Mouse (Mus musculus) ovary, adult 18-20 months (tissue): Measurements from ENCODE around the gene Tmem263.
A peak's percentile ranks its signal among the peaks of the same experiment; 100 is the strongest.

ENCODE experiments used
- DNase-seq: peaks from one replicate; pipeline ENCODE4 v3.0.0; 2022; ENCODE audit warnings: low spot score, mixed read lengths

Gene Tmem263

DNA sequence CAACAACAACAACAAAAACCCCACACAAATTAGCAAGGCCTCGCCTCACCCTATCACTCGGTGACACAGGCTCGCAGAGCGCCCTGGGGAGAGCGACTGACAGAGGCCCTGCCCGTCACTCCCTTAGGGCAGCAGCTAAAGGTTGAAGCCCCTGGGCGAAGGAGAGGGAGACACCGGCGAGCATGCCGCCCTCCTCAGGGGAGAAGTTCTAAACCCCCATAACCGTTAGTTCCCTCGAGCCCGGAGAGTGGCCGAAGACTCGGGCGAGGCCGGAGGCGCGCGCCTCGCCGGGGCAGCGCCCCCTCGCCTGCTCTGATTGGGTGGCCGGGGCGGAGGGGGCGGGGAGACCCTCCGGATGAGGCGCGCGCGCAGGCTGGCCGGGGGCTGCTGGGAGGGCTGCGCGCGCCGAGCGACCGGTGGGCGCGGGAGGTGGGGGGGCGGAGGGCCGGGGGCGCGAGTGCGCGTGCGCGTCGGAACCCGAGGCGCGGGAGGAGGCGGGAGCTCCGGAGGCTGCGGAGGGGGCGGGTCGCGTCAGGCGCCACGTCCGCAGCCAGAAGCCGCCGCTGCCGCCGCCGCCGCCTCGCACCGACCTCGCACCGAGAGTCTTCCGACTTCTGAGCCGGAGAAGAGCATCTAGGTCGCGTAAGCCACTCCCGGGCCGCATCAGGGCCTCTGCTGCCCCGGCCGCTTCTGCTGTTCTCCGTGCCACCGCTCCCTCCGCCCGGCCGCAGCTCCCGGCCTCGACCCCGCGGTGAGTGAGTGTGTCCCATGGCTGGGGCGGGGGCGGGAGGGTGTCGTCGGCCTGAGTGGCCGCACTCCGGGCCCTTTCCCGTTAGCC, at the start of gene Tmem263, which contains the start of gene Fhl4:
Gene Tmem263 (plus strand): TSS at position 381 of the 838 bp plus-strand sequence.
Gene Fhl4 (minus strand): TSS at position 249 of the 838 bp plus-strand sequence.
- peak; percentile 77 for DNase-seq

DNA sequence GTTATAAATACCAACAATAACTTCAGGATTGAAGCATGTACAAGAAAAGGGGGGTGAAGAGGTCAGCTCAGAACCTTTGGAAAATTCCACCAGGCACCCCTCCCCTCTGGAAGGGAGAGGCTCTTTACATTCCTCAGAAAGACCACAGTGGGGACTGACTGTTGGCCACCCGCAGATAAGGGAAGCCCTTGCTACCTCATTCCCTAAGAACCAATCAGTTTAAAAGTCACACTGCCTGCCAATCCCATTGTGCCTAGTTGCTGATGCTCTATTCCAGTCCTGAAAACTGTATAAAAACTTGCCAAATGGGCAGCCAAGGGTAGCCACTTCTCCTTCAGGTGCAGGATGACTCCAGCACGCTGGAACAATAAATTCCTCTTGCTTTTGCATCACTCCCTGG, 47.6 kb upstream of the Tmem263 start:
- no peak for DNase-seq

DNA sequence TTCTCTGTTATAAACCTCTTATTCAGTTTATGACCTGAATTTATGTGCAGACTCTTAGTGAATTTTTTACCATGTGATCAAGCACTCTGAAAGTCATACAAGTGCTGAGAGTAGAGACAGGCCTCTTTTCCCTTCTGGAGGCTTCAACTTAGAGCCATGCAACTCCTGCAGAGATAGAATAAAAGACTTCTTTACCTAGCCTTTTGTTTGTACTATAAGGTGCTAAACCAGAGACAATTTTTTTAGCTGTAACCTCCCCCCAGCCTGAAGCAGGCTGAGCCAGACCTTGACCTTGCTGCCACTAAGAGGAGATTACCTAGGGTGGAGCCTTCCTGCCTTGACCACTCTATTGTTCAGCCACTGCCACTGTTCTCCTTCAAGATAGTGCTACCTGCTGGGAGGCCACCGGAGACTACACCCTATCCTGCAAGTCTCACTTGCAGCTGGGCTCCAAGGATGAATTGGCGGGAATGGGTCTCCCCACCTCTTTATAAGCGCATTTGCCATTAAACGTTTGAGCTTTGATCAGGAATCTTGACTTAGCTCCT, 30.7 kb upstream of the Tmem263 start:
- DNase-seq, result no peak

DNA sequence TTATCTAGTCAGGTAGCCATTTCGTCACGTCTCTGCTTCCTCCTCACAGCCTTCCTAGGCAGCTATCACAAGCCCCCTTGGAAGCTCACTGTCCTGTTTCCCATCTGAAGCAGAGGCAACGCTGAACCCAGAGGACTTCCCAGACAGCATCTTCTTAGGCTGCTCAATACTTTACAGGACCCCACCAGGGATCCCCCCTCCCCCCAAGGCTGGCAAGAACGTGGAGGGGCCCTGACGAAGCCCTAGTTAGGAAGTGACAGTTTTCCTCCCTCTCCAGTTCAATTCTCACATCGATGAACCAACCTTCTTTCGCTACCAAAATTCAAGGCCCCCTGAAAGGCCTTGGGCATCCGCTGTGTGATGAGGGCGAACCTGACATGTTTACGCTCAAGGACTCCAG, 586 bp upstream of the Tmem263 start:
- DNase-seq, result no peak

DNA sequence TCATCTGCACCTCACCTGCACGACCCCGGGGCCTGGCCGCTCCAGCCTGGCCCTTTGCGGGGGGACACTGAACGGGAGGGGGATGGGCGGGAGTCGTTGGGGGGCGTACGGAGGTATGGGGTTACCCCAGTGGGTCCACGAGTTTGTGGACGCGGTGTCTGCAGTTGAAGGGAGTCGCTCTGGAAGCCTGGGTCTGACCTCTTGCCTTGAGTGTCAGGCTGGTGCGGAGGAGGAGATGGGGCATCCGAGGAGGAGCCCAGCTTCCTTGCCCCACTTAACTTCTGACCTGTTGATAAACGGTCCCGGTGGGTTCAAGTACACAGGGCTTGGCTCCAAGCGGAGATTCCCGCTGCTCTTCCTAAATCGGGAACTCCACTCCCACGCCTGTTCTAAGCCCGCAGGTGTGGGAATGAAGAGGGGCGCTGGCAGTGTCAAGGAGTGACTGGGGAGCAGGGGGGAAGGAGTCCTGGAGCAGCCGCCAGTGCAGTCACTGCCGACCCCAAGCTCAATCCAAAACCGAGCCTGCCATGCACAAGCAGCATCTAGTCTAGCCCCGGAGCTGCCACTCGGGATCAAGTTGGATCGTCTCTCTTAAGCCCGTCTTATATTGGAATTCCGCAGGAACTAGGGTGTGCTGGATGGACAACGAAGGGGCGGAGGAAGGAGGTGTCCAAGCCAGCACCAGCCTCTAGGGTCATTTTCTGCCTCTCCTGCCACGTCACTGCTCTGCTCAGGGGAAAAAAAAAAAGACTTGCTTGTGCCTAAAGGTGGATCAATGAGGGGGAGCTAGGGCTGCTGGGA, 858 bp downstream of the Tmem263 start:
- DNase-seq, result peak; percentile 6

DNA sequence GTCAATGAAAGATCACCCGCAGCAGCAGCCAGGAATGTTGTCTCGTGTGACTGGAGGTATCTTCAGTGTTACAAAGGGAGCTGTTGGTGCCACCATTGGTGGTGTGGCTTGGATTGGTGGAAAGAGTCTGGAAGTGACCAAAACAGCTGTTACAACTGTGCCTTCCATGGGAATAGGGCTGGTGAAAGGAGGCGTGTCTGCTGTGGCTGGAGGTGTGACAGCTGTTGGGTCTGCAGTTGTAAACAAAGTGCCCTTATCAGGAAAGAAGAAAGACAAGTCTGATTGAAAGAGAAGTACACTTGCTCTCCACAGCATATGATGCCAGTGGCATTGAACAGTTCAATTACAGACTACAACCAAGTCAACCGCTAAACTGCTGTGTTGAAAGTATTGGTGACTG, 12.0 kb downstream of the Tmem263 start:
- DNase-seq, result no peak

DNA sequence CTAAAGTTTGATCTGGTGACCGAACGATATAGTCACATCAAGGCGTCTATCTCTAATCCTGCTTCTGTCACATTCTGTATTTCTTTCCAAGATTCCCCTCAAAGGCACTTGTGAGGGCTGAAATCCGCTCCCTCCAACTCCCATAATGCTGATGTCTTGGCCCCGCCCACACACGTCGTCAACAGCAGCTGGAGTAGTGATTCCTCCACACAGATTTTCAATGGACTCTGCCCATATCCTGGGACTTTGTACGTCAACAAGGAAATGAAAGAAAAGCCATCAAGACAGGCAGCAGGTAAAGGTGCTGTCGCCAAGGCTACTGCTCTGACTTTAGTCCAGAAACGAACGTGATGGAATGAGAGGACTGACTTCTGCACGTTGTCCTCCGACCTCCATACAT, 22.8 kb downstream of the Tmem263 start:
- DNase-seq, result no peak

DNA sequence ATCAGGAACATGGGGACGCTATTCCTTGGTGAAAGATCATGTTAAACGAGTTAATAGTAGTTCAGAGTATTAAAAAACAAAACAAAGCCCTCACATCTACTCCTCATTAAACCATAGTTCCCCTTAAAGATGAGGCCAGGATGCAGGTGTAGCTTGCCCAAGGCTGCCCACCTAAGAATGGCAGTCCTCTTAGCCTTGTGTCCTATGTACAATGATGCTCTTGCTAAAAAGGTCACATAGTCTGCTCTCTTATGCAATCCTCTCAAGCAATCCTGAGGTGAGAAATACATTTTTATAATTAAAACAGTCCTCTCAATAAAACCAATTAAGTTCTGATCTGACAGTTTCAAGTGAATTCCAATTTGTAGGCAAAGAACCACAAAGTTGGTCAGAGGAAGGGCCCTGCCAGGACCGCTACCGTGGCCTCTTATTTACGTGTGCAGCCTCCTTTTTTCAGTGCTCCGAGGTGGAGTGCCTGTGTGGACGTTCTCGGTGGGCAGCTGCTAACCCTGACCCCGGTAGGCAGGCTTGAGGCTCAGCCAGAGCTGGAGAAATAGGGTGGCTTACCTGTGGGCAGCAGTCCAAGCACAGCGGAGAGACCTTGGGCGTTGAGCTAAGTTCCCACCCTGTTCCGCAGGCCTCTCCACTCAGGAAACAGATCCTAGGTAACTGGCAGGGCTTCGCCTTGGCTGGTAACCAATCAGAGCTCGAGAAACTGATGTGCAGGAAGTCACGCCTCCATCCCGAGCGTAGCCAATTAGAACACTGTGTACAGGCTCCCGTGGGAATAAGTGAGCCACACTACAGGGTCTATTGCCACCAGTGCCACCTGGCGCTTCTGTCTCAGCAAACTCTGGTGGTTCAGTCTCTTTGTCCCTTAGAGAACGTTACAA, 25.2 kb downstream of the Tmem263 start, which contains the start of gene Mterf2:
Gene Mterf2 (minus strand): TSS at position 633 of the 893 bp plus-strand sequence.
- DNase-seq, result peak; percentile 92

DNA sequence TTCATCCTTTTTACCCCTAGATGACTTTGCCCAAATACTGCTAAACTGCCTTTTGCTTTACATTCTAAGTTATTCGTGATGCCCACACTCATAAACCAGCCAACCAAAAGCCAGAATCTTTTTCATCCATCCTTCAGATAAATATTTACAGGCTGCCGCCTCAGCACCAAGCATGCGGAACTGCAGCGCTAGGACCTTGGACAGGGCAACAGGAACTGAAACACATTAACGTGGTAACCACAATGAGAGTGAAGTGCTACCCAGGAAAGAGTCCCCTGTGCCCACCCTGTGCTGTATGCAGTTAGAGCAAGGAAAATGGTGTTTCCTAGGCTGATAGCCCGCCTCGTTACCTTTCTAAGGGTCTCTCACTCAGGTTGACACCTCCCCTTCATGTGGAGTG, 26.0 kb downstream of the Tmem263 start:
- DNase-seq, result no peak

DNA sequence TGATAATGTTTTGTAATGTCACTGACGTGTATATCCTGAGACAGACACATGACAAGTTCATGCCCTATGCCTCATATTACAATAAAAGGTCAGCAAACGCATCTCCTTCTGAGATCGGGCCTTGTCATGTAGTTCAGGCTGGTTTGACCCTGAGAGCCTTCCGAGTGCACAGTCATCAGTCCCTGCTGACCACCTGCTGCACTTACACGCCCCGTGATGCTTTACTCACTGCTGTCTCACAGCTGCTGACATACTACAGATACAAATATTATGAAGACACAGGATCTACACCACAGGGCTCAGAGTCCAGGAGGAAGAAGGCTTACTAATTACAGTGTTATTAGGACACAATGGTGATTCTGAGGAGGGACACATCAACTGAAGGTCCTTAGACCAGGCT, 34.1 kb downstream of the Tmem263 start:
- no peak for DNase-seq

DNA sequence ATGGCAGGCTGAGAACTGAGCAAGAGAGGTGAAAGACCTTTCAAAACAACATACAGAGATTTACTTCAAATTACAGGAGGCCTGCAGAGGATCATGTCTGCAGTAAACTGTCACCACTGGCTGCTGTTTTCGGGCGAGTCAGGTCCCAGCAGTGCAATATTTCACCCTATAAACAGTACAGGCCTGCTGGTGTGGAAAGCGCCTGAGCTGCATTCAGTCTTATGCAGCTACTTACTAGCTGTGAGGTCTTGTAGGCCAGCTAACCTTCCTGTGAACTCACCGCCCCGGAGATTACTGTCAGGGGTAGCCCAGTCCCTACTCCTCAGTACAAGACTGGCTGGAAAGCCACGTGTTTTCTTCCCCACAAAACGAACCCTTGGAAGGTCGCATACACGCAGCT, 39.0 kb downstream of the Tmem263 start:
- DNase-seq, result no peak

DNA sequence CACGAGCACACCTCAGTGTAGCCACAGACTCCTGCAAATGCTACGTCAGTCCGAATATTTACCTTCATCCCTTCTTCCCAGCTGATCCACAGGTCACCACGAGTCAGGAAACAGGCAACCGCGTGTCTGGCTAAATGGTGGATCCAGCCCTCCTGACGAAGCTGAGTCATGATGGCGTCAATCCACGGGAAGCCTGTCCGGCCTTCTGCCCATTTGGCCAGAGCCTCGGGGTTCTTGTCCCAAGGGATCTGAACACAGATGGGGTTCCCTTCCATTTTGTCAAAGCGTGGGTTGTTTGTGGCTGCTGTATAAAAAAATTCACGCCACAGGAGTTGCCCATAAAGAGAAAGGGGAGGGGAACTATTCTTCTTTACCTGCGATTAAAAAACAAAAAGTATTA, 43.9 kb downstream of the Tmem263 start:
- no peak for DNase-seq

DNA sequence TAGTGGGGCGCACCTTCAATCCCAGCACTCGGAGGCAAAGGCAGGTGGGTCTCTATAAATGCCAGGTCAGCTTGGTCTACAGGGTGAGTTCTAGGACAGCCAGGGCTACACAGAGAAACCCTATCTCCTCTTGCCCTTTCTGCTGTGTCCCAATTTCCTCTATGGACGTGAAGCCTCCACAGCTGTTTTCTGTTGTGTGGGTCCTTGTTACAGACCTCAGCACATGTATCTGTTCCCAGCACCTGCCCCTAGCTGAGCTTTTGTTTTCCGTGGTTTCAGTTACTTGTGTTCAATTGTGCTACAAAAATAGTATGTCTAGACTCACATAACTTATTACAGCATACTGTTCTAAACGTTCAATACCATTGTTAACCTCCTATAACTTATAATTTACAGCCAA, 46.8 kb downstream of the Tmem263 start:
- DNase-seq, result no peak

DNA sequence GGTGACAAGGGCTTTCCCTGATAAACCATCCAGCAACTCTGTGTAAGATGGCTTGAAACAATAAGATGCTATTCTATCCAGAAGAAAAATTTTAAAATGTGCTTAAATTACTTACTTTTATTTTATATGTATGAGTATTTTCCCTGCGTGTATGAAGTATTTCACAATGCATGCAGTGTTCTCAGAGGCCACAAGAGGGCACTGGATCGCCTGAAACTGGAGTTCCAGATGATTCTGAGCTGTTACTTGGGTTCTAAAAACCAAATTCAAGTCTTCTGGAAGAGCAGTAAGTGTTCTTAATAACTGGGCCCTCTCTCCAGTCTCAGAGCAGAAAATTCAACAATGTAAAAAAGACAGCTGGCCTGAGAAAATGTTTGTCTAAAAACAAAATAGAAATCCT, 51.8 kb downstream of the Tmem263 start:
- peak; percentile 6 for DNase-seq

DNA sequence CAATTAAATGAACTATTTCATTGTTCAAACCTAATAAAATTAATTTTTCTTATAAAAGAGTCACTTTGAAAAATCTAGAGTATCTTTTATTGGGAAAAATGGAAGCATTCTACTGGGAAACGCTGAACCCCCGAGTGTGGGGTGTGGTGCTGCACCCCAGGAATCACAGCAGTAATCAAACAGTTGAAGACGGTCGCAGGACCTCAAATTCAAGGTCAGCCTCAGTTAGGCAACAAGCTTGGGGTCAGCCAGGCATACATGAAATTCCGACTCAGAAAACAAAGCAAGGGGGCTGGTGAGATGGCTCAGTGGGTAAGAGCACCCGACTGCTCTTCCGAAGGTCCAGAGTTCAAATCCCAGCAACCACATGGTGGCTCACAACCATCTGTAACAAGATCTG, 55.0 kb downstream of the Tmem263 start:
- no peak for DNase-seq

DNA sequence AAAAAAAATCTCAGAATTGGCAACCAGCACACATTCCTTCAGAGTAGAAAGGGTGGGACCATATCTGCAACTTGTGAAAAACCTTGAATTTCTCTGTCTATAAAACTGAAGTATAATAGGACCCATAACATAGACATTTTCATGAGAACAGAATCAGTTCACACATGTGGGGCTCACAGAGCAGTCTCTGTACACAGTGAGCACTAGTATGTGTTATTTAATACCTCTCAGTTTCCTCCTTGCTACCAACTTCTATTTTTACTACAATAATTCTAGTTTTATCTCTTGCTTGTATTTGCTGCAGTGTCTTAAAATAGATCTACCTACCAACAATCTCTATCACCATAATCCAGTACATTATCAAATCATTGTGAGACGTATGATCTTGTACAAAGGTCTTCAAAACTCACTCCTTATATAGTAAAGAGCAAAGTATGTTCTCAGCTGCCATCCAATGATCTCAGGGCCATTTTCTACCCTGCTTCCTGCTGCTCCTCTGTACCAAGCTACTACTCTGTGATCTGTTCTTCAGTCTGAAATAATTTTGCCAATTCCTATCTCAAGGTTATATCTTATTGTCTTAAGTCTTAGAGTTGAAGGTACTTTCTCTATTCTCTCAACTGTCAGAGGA, 57.7 kb downstream of the Tmem263 start:
- DNase-seq, result no peak

DNA sequence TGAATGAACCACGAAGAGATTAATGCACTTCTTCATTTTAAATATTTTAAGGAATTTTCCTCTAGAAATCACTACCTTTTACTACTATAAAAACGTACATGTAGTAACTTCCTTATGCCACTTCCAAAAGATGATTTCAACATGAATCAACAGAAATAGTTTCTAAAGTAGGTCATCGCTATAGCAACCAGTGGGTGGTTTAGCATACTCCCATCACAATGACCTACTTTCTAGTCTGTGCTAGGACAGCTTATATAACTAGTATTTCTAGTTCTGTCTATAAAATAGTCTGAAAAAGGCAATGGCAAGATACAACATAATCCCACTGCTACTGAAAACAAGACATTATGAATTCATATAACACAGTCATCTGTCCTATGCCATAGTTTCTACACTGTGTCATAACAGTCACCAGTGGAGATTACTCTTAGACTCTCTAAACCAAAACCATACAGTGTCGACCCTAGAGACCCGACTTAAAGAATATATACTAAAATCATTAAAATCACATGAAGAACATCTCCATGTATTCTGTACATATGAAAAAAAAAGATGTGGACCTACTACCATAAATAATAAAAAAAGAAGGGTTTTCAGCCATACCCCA, 59.4 kb downstream of the Tmem263 start:
- DNase-seq, result no peak

DNA sequence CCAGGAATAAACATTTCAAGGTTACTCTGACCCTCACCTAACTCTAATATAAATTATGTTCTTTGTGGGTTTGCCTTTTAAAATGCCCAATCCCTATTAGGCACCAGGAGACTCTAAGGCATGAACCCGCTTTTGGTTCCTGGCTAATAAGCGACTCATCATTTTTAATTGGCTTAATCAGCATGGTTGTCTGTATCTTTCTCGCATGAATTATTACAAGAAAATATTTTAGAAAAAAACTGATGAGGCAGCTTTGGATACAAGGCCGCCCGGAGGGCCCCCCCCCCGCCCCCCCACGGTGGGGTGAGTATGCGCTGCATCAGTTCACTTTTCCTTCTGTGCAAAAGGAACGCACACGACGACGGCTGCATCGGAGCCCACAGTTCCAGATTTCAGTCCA, 62.4 kb downstream of the Tmem263 start:
- DNase-seq, result no peak

DNA sequence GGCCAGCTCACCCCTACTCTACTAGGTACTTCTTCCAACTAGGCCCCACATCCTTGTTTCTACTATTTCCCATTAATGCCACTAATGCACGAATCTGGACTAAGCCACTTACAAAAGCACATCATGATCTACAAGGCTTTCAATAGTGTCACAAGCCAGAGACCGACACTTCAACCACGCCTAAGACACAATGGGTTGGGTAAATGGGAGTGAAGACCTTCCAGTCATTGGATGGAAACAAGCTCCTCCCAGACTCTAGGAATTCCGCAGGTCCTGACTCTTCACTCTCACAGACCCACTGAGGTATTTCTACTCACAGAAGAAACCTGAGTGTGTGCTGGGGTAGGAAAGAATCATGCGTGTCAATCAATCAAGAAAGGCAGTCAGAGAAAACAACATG, 62.9 kb downstream of the Tmem263 start:
- DNase-seq, result no peak
